Mouse (Mus musculus) frontal cortex, adult 2 months (tissue): ENCODE measurements around the gene Srgap3. TPM values are rescaled to one million over a fixed set of nuclear protein-coding genes. Genes with fewer than 3 reads are reported as not detected.

Source experiments
- DNase-seq, 2 experiments: peaks; one replicate each; pipeline ENCODE4 v3.0.0; 2022; ENCODE audit warnings: low spot score in 1 of 2; ENCODE audit errors: extremely low spot score in 1 of 2
- polyA plus RNA-seq: library from polyadenylated mRNA; depleted of rRNA; stranded (reverse); fragments of >200 nt; gene quantifications from 2 replicates; pipeline ENCODE4 v1.2.3, GENCODE M21; 2012; rRNA removed

Gene Srgap3
- 123 and 124 TPM in 2 replicates for polyA plus RNA-seq

- DNase-seq = peak; percentile 79 to 93
Observed at GRCm38 (mm10) chr6:112946895-112947436, at the start of gene Srgap3. Srgap3 (minus strand) TSS chr6:112947266.

GRCm38 (mm10) chr6:112995708-112996107, 48.6 kb upstream of the Srgap3 start:
- DNase-seq = no peak

- DNase-seq = no peak
Observed at GRCm38 (mm10) chr6:112990119-112990518, 43.1 kb upstream of the Srgap3 start.

GRCm38 (mm10) chr6:112985362-112986314, 38.6 kb upstream of the Srgap3 start:
- DNase-seq = no peak

- DNase-seq = no peak
Observed at GRCm38 (mm10) chr6:112982241-112982640, 35.2 kb upstream of the Srgap3 start.

- DNase-seq = no peak
Observed at GRCm38 (mm10) chr6:112978947-112979346, 31.9 kb upstream of the Srgap3 start.

GRCm38 (mm10) chr6:112977246-112977645, 30.2 kb upstream of the Srgap3 start:
- DNase-seq = no peak

- DNase-seq = no peak
Observed at GRCm38 (mm10) chr6:112976541-112976940, 29.5 kb upstream of the Srgap3 start.

GRCm38 (mm10) chr6:112976136-112976535, 29.1 kb upstream of the Srgap3 start:
- DNase-seq = no peak

GRCm38 (mm10) chr6:112973786-112974720, 27.0 kb upstream of the Srgap3 start:
- DNase-seq = peak in 1 of 2 experiments; percentile 32

GRCm38 (mm10) chr6:112972858-112973631, 26.0 kb upstream of the Srgap3 start:
- peak; percentile 23 to 51 for DNase-seq

GRCm38 (mm10) chr6:112972127-112972526, 25.1 kb upstream of the Srgap3 start:
- DNase-seq = no peak

GRCm38 (mm10) chr6:112971116-112971768, 24.2 kb upstream of the Srgap3 start:
- DNase-seq = no peak

GRCm38 (mm10) chr6:112967359-112967758, 20.3 kb upstream of the Srgap3 start:
- DNase-seq = no peak

GRCm38 (mm10) chr6:112958360-112958759, 11.3 kb upstream of the Srgap3 start:
- no peak for DNase-seq

- no peak for DNase-seq
Observed at GRCm38 (mm10) chr6:112957583-112958280, 10.7 kb upstream of the Srgap3 start.

GRCm38 (mm10) chr6:112955773-112956172, 8.7 kb upstream of the Srgap3 start:
- DNase-seq = no peak

GRCm38 (mm10) chr6:112953905-112954304, 6.8 kb upstream of the Srgap3 start:
- no peak for DNase-seq

- peak in 1 of 2 experiments; percentile 54 for DNase-seq
Observed at GRCm38 (mm10) chr6:112951254-112951653, 4.2 kb upstream of the Srgap3 start.
